Mouse (Mus musculus) heart, postnatal 25 days (tissue): Measurements from ENCODE around the gene Stub1. TPM values are rescaled to one million over a fixed set of nuclear protein-coding genes. Genes with fewer than 3 reads are reported as not detected.
A peak's percentile ranks its signal among the peaks of the same experiment; 100 is the strongest.

Experiments
- DNase-seq: peaks from one replicate; pipeline ENCODE4 v3.0.0; 2022; ENCODE audit warnings: low spot score
- intact Hi-C: fragments of 180-260 bp; cut with DNase I; formaldehyde crosslinking; loops from one replicate; pipeline ENCODE4 v1.15.1; 2025
- total RNA-seq, 2 experiments: library from RNA; stranded (reverse); gene quantifications; 2 replicates each; pipeline ENCODE4 v1.2.3; 2021

The Stub1 gene
- total RNA-seq, 2 experiments from 2014 or later = 114 to 117 TPM

- intact Hi-C loops = loop anchor here (5.0 kb wide), 1 partner anchor 38 kb away; the partner anchor contains the start of gene Stub1
- no peak for DNase-seq
Measured at GRCm38 (mm10) chr17:25869954-25870353, 36.8 kb upstream of the Stub1 start.

GRCm38 (mm10) chr17:25869498-25869897, 36.3 kb upstream of the Stub1 start:
- no peak for DNase-seq

GRCm38 (mm10) chr17:25868601-25869191, 35.5 kb upstream of the Stub1 start, which contains the start of gene Mcrip2:
Gene Mcrip2, minus strand, starts transcription at chr17:25868764.
- intact Hi-C loops = loop anchor here (5.0 kb wide), 1 partner anchor 36 kb away; the partner anchor contains the start of gene Stub1

More at GRCm38 (mm10) chr17:25869498-25869897, 36.3 kb upstream of the Stub1 start:
- intact Hi-C loops = loop anchor here (5.0 kb wide), 1 partner anchor 37 kb away; the partner anchor contains the start of gene Stub1

GRCm38 (mm10) chr17:25867836-25868600, 34.8 kb upstream of the Stub1 start:
- no peak for DNase-seq
- intact Hi-C loops = loop anchor here (5.0 kb wide), 1 partner anchor 36 kb away; the partner anchor contains the start of gene Stub1

More at GRCm38 (mm10) chr17:25868601-25869191, 35.5 kb upstream of the Stub1 start, which contains the start of gene Mcrip2:
- peak; percentile 76 for DNase-seq

GRCm38 (mm10) chr17:25867509-25867835, 34.3 kb upstream of the Stub1 start:
- intact Hi-C loops = loop anchor here (5.0 kb wide), 1 partner anchor 35 kb away; the partner anchor contains the start of gene Stub1
- no peak for DNase-seq

- DNase-seq = no peak
- intact Hi-C loops = loop anchor here (5.0 kb wide), 1 partner anchor 34 kb away; the partner anchor contains the start of gene Stub1
Measured at GRCm38 (mm10) chr17:25866172-25866571, 33.0 kb upstream of the Stub1 start.

- DNase-seq = no peak
- intact Hi-C loops = loop anchor here (5.0 kb wide), 1 partner anchor 33 kb away; the partner anchor contains the start of gene Stub1
Measured at GRCm38 (mm10) chr17:25865288-25865687, 32.1 kb upstream of the Stub1 start.

GRCm38 (mm10) chr17:25864311-25864710, 31.1 kb upstream of the Stub1 start:
- no peak for DNase-seq
- intact Hi-C loops = no loop called here

- intact Hi-C loops = no loop called here
- no peak for DNase-seq
Measured at GRCm38 (mm10) chr17:25863681-25864080, 30.5 kb upstream of the Stub1 start.

GRCm38 (mm10) chr17:25861704-25862612, 28.8 kb upstream of the Stub1 start:
- intact Hi-C loops = no loop called here
- DNase-seq = no peak

GRCm38 (mm10) chr17:25860832-25861703, 27.9 kb upstream of the Stub1 start, which contains the start of gene Wdr90:
Gene Wdr90, minus strand, starts transcription at chr17:25861501.
- peak; percentile 85 for DNase-seq
- intact Hi-C loops = no loop called here

- intact Hi-C loops = no loop called here
- no peak for DNase-seq
Measured at GRCm38 (mm10) chr17:25860229-25860628, 27.0 kb upstream of the Stub1 start.

- DNase-seq = peak; percentile 89
- intact Hi-C loops = loop anchor here (1.0 kb wide), 1 partner anchor 15 kb away; no protein-coding TSS in a partner anchor
Measured at GRCm38 (mm10) chr17:25844396-25844901, 11.2 kb upstream of the Stub1 start, which contains the start of gene Rhot2. Gene Rhot2, minus strand, starts transcription at chr17:25844851.

GRCm38 (mm10) chr17:25843636-25844395, 10.6 kb upstream of the Stub1 start:
- intact Hi-C loops = loop anchor here (1.0 kb wide), 1 partner anchor 15 kb away; no protein-coding TSS in a partner anchor
- DNase-seq = no peak

- intact Hi-C loops = no loop called here
- DNase-seq = no peak
Measured at GRCm38 (mm10) chr17:25843122-25843521, 9.9 kb upstream of the Stub1 start.

GRCm38 (mm10) chr17:25842509-25842908, 9.3 kb upstream of the Stub1 start:
- intact Hi-C loops = no loop called here
- no peak for DNase-seq

GRCm38 (mm10) chr17:25841117-25841880, 8.1 kb upstream of the Stub1 start, which contains the start of gene Gm20683:
Gene Gm20683, minus strand, starts transcription at chr17:25841763.
- DNase-seq = no peak
- intact Hi-C loops = no loop called here
